Mouse (Mus musculus): ENCODE data around the gene Olfr730.

Gene Olfr730

GRCm38 (mm10) chr14:50188098-50188497 is at the start of gene Olfr730:
TSS of gene Olfr730 (minus strand) at chr14:50188198.
- no peak for DNase-seq

GRCm38 (mm10) chr14:50152810-50153209 is 35.2 kb downstream of the Olfr730 start, which contains the start of gene Olfr729:
TSS of gene Olfr729 (minus strand) at chr14:50152910.
- no peak for DNase-seq

GRCm38 (mm10) chr14:50142580-50142979 is 45.4 kb downstream of the Olfr730 start, which contains the start of gene Olfr728:
TSS of gene Olfr728 (minus strand) at chr14:50142680.
- DNase-seq = no peak
